Comparison of ENCODE assay signal across 20 mouse cellular contexts in genomic region chr15:60187002-60187715, GRCm38 (mm10).
A peak's percentile ranks its signal among the peaks of the same experiment; 100 is the strongest.
DNase-seq lines count a peak whose midpoint lies in the region; ATAC-seq and TF ChIP-seq lines count a peak whose summit lies in the region.
"Had no signal": no experiment of that assay in that cellular context is flagged by ENCODE, and none has a peak within 500 bp of the region (broad histone marks: within the 10 kb centered on the region; RNA-seq: fewer than 3 reads in every experiment).

No protein-coding gene starts in this region.

- peak; percentile 5 to 23 for DNase-seq in spleen, postnatal 36 days (ENCODE audit: low spot score in 2 of 2)
- DNase-seq in spleen, adult 12 weeks (ENCODE audit: low spot score): no peak
- peak; percentile 9 to 22 for DNase-seq in lung, postnatal 4 days
- DNase-seq in gastrocnemius, adult 2 months: no peak
- no peak for DNase-seq in frontal cortex, postnatal 25 days (ENCODE audit: low spot score in 2 of 2)
- DNase-seq: adrenal gland, adult 8-10 months; cerebellum, postnatal 25 days; heart, postnatal 4 days; liver; liver, postnatal 0 days; right cerebral cortex, postnatal 4 days had no signal

- ATAC-seq in CD4-positive, CD25-positive, alpha-beta regulatory T cell, adult 4 months: peak; percentile 91
- ATAC-seq in megakaryocyte, adult 5-6 weeks (ENCODE audit: poor library complexity, severe bottlenecking): no peak
- ATAC-seq: forebrain, embryonic 15.5 days; liver, postnatal 0 days had no signal

- H3K4me1 ChIP-seq in embryonic fibroblast, embryonic 13.5 days (ENCODE audit: control insufficient read depth, insufficient read depth, low read length): no peaks in the 10 kb centered on the region
- H3K4me1 ChIP-seq: forebrain, embryonic 15.5 days; midbrain, embryonic 12.5 days; neural tube, embryonic 15.5 days had no signal

- no peak for TF ChIP-seq POLR2A in embryonic fibroblast, embryonic 13.5 days (IDR thresholded peaks at IDR 0.05; ENCODE audit: low read depth, low read length)

- H3K4me3 ChIP-seq in embryonic fibroblast, embryonic 13.5 days (ENCODE audit: insufficient read depth, low read length): no peak overlapping the region
- H3K4me3 ChIP-seq in gastrocnemius, adult 2 months: no peak overlapping the region
- H3K4me3 ChIP-seq: embryonic facial prominence, embryonic 10.5 days; erythroblast, embryonic 14.5 days; forebrain, embryonic 15.5 days; midbrain, embryonic 12.5 days; neural tube, embryonic 15.5 days; stomach, embryonic 15.5 days had no signal

- intact Hi-C loops in gastrocnemius, adult 2 months (cut with DNase I): no loop called here

- peak overlapping the region; percentile 75 for H3K27ac ChIP-seq in embryonic fibroblast, embryonic 13.5 days (ENCODE audit: insufficient read depth, low read length)
- H3K27ac ChIP-seq in gastrocnemius, adult 2 months: no peak overlapping the region
- H3K27ac ChIP-seq: embryonic facial prominence, embryonic 10.5 days; forebrain, embryonic 15.5 days; midbrain, embryonic 12.5 days; neural tube, embryonic 15.5 days; stomach, embryonic 15.5 days had no signal

- TF ChIP-seq CTCF in embryonic fibroblast, embryonic 13.5 days (IDR thresholded peaks at IDR 0.05; ENCODE audit: borderline replicate concordance, insufficient read depth, low read length): no peak
- no peak for TF ChIP-seq CTCF in gastrocnemius, adult 2 months (IDR thresholded peaks at IDR 0.05)

Comparison
In these comparisons a context has a peak if more than half of its experiments do, and no peak if none do; other contexts are left out.
1. DNase-seq: peak in spleen, postnatal 36 days (2 of 2) and lung, postnatal 4 days (2 of 2); none in spleen, adult 12 weeks (single experiment), gastrocnemius, adult 2 months (single experiment) and frontal cortex, postnatal 25 days (0 of 2).